Comparison of ENCODE assay signal across 8 mouse cellular contexts in genomic region chr7:34812531-34813111, GRCm38 (mm10). TPM values are rescaled to one million over a fixed set of nuclear protein-coding genes. Genes with fewer than 3 reads are reported as not detected.
DNase-seq lines count a peak whose midpoint lies in the region; ATAC-seq and TF ChIP-seq lines count a peak whose summit lies in the region.

Gene Chst8 (minus strand): TSS chr7:34812711.

- H3K36me3 ChIP-seq in hindbrain, embryonic 12.5 days = no peaks in the 10 kb centered on the region

- peak within 1 kb of the TSS; percentile 75 for H3K27ac ChIP-seq in hindbrain, embryonic 12.5 days

- peak; percentile 83; the same call in 1 of the 2 replicates for TF ChIP-seq POLR2A in lung, adult 2 months (IDR thresholded peaks at IDR 0.05; ENCODE audit: borderline replicate concordance, extremely low read depth, low read depth, low read length)

- peaks cover 42% of the 10 kb centered on the region for H3K4me1 ChIP-seq in hindbrain, embryonic 12.5 days
- H3K4me1 ChIP-seq in lung, adult 2 months (ENCODE audit: control insufficient read depth, insufficient read depth, low read length) = no peaks in the 10 kb centered on the region

- peak within 1 kb of the TSS; percentile 71 for H3K9ac ChIP-seq in hindbrain, embryonic 12.5 days

- H3K4me2 ChIP-seq in hindbrain, embryonic 12.5 days (replicated peaks) = peak within 1 kb of the TSS; percentile 95

- peak; percentile 56 for DNase-seq in WW6 (ENCODE audit: low read depth, low spot score)
- DNase-seq in cerebellum, postnatal 10 days = peak; percentile 71 to 81
- peak; percentile 73 to 76 for DNase-seq in frontal cortex, postnatal 36 days (ENCODE audit: low spot score in 2 of 2)
- peak; percentile 67 to 76 for DNase-seq in layer of hippocampus, postnatal 10 days (ENCODE audit: low spot score in 2 of 2)
- peak; percentile 73 for DNase-seq in lung, adult 2 months
- peak; percentile 59 for DNase-seq in ovary, postnatal 10 days (ENCODE audit: low spot score)

- peak; percentile 81 for ATAC-seq in hindbrain, embryonic 12.5 days (ENCODE audit: low FRiP score)
- no peak for ATAC-seq in monocyte, adult 5-6 weeks (replicated peaks; ENCODE audit: insufficient number of reproducible peaks, low FRiP score, low TSS enrichment, poor library complexity, severe bottlenecking)

- peaks cover 65% of the 10 kb centered on the region for H3K27me3 ChIP-seq in hindbrain, embryonic 12.5 days

- H3K9me3 ChIP-seq in hindbrain, embryonic 12.5 days (replicated peaks) = no peaks in the 10 kb centered on the region

- peak within 1 kb of the TSS; percentile 62 for H3K4me3 ChIP-seq in hindbrain, embryonic 12.5 days
- peak within 1 kb of the TSS; percentile 44 for H3K4me3 ChIP-seq in lung, adult 2 months (replicated peaks; ENCODE audit: extremely low read depth, low read depth, low read length)

- 1% methylated on average over 61 of the region's 65 CpGs for WGBS in hindbrain, embryonic 12.5 days
- 1% methylated on average over 65 of the region's 65 CpGs for WGBS in lung, adult 2 months

- TF ChIP-seq CTCF in lung, adult 2 months (IDR thresholded peaks at IDR 0.05; ENCODE audit: insufficient read depth, low read length) = no peak

RNA-seq across cellular contexts. Expression of gene Chst8, which starts in this region (rescaled TPM):
- 22.4 and 24.7 TPM in 2 replicates for polyA plus RNA-seq in hindbrain, embryonic 12.5 days (2016; fragmentation: Nextera tagmentation; extraction: Ambion mirVana)
- total RNA-seq in layer of hippocampus, postnatal 10 days (2021) = 10 to 100 TPM; 24.0 to 34.8 TPM
- 5.3 and 14.2 TPM in 2 replicates for polyA plus RNA-seq in lung, adult 2 months (2012; rRNA removed)
- total RNA-seq in monocyte, adult 5-6 weeks (2017) = not detected in 3 replicates

Comparison
In these comparisons a context has a peak if more than half of its experiments do, and no peak if none do; other contexts are left out.
1. RNA of gene Chst8 (total RNA-seq): 24.0 to 34.8 TPM in layer of hippocampus, postnatal 10 days; not detected in monocyte, adult 5-6 weeks; every median in the first group is over 10 times any median in the second.
2. Peak in every context shown above with its lines, with median percentiles within 50 percentile points of each other: DNase-seq.